Mouse (Mus musculus) ovary, postnatal 14 days (tissue): ENCODE data around the gene Zfp827.
A peak's percentile ranks its signal among the peaks of the same experiment; 100 is the strongest.

ENCODE experiments used
- DNase-seq: peaks from one replicate; pipeline ENCODE4 v3.0.0; 2022; ENCODE audit warnings: low spot score

The Zfp827 gene

GRCm38 (mm10) chr8:79027977-79028487, at the start of gene Zfp827:
Gene Zfp827 (plus strand): TSS chr8:79028437.
- peak; percentile 56 for DNase-seq

GRCm38 (mm10) chr8:79004341-79004740, 23.9 kb upstream of the Zfp827 start:
- no peak for DNase-seq

DNA sequence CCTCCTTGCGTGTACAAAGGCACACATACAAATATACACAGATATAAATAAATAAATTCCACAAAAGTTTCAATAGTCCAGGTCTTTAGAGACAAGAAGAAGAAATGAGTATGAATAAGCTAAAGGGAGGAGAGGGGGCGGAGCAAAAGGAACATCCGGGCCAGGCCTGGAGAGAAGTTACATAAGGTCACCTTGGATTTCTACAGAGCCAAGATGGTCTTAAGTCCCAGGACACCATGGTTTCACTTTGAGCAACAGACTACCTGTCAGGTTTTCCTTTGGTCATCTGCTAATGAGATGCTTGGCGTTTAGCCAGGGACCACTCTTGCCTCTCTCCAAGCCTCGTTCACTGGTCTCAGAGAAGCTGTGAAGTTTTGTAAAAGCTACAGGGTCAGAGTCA, 13.2 kb upstream of the Zfp827 start:
- DNase-seq, result no peak

DNA sequence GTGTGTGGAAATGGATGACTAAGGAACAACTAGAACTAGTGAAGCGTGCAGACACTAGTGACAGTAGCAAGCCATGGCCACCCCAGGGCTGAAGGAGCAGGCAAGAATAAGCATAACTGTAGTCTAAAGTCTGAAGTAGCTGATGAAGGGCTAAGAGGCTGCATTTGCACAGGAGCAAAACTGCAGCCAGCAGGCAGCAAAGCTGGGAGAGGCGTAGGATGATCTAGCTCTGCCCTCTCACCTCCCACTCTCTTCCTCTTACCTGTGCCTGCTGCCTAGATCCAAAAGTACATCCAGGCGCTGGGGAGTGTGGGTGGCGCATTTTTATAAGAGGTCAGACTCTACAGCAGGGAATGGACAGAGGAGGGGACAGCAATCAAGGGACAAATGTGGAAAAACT, 12.2 kb upstream of the Zfp827 start:
- DNase-seq, result no peak

DNA sequence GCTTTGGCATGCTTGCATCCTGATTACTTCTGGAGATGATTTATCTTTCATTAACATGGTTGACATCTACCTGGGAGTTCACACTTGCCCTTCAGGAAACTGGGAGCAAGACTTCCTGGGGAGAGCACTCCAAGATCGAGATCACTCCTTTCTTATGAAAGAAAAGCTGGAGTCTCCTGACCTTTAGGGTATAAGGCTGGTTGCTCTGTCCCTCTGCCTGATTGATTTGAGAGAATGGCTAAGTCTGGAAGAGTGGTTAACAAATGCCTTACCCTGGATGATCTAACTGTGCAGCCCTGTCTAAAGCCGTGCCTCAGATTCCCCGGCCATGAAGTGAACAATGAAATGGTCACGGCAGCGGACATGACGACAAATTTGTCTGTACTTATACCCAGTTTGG, 11.7 kb upstream of the Zfp827 start:
- no peak for DNase-seq

DNA sequence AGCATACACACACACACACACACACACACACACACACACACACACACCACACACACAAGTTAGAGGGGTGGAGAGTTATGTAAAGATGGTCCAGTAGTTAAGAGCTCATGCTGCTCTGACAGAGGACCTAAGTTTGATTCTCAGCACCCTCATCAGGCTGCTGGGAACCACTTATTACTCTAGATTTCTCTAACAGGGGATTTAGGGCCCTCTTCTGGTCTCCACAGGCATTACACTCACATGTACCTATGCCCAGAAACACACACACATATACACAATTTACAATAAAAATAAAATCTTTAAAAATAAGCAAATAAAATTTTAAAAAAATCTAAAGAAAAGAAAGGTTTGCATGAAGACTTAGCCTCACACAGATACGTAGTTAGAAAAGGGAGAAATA, 4.3 kb upstream of the Zfp827 start:
- no peak for DNase-seq

- no peak for DNase-seq
These were observed 918 bp upstream of the Zfp827 start for GRCm38 (mm10) chr8:79027319-79027718.

GRCm38 (mm10) chr8:79028541-79029395, 531 bp downstream of the Zfp827 start:
- peak; percentile 41 for DNase-seq

DNA sequence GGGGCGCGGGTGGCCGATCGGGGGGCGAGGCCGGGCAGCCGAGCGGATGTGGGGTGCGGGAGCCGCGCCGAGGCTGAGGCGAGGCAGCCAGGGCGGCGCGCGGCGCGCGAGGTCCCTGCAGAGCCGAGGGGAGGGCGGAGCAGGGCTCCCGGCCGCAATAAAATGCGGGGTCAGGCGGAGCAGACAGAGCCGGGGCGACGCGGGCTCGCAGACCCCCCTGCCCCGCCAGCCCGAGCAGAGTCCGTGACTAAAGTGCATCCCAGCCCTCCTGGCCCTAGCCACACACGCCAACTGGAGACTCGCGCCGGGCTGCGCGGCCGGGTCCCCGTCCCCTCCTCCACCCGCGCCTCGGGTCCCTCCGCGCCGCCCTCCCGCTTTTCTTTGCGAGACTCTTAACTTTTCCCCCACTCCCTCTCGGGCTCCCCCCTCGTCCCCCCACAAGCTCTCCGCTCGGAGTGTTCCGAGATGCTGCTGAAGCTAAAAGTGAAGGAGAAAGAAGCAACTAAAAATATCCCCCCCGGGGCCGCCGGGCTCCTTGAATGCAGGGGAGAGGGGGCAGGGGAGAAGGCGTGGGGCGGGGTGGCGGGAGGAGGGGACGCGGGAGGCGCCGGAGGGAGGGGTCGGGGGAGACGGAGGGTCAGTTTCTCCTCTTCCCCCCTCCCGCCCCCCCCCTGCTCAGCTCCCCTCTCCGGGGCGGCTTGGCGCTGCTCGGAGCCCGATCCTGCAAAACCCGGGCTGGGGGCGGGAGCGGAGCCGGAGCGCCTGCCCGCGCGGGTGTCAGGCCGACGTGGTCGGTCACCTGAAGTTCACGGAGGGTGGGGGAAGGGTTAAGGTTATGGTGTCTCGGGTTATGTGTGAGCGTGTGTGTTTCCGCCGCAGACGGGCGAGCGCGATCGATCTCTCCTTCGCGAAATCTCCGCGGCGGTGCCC, 1.4 kb downstream of the Zfp827 start:
- DNase-seq, result peak; percentile 66

- DNase-seq, result peak; percentile 36
These were observed 2.4 kb downstream of the Zfp827 start for GRCm38 (mm10) chr8:79030326-79031265.

- no peak for DNase-seq
These were observed 9.3 kb downstream of the Zfp827 start for GRCm38 (mm10) chr8:79037532-79037931.

DNA sequence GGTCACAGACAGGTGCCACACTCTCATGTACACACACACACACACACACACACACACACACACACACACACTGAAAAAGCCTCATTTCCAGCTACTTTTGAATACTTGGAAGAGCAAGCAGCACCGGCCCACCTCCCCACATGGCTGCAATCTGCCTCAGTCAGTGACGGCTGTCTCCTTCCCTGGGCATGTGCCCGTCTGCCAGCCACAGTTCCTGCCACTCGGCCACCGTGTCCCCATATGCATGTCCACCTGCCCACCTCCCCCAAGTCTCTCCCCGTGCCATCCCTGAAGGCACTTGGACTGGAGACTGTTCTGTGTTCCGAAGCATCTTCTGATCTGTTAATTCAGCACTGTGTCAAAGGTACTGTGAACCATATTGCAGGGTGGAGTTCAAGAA, 9.8 kb downstream of the Zfp827 start:
- no peak for DNase-seq

- no peak for DNase-seq
These were observed 13.2 kb downstream of the Zfp827 start for GRCm38 (mm10) chr8:79041429-79041828.

- no peak for DNase-seq
These were observed 14.0 kb downstream of the Zfp827 start for GRCm38 (mm10) chr8:79042252-79042651.

GRCm38 (mm10) chr8:79044673-79045072, 16.4 kb downstream of the Zfp827 start:
- no peak for DNase-seq

- DNase-seq, result no peak
These were observed 18.4 kb downstream of the Zfp827 start for GRCm38 (mm10) chr8:79046659-79047058.

- DNase-seq, result no peak
These were observed 20.3 kb downstream of the Zfp827 start for GRCm38 (mm10) chr8:79048388-79049005.

GRCm38 (mm10) chr8:79054222-79054621, 26.0 kb downstream of the Zfp827 start:
- no peak for DNase-seq

DNA sequence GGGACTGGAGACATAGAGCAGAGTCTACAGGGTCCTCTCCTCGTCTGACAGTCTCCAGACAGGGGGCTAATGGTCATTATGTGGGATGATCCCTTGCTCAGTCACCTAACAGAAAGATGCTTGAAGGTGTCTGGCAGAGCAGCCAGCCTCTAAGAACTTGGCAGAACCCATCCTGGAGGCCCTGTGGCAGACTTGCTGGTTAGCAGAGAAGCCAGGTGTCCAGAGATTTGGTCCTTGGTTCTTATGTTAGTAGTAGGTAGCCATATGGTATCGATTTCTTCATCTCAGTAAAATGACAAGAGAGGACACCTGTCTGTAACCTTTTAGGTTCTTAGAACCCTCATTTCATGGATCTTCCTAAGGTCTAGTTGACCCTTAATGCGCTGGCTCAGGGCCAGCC, 28.9 kb downstream of the Zfp827 start:
- no peak for DNase-seq

DNA sequence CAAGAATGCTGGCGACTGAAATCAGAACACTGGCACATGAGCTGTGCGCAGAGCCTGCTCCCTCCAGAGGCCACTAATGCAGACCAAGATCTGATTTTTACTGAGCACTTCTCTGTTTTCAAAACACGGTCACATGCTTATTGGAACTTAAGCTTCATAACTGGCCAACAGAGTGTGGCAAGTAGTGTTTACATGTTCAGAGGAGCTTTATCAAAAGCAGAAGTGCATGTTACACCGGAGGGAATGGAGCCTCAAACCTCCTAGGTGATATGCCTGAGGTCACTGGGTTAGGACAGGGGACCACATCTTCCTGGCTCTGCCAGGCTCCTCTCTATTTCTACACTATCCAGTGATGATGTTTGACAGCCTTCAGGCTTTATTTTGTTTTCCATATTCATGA, 31.1 kb downstream of the Zfp827 start:
- no peak for DNase-seq

DNA sequence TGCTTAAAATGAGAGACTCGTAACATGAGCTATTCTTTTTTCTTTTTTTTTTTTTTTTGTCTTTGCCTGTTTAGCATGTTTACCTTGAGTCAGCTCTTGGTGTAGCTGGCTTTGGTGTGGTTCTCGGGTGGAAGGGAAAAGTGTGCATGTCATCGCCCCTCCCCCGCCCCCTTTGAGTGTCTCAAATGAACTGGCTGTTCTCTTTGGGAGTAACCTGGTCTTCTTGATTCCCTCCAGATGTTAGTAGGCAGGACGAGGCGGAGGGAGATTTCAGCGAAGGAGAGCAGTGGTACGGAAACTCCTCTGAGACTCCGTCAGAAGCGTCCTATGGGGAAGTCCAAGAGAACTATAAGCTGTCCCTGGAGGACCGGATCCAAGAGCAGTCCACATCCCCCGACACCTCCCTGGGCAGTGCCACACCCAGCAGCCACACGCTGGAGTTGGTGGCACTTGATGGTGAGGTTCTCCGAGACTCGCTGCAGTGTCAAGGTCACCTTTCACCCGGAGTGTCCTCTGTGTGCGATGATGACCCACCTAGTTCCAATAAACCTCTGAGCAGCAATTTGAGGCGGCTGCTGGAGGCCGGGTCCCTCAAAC, 31.9 kb downstream of the Zfp827 start:
- DNase-seq, result no peak
